Comparison of ENCODE assay signal across 11 mouse cellular contexts in genomic region chr9:84114254-84114653, GRCm38 (mm10).
DNase-seq lines count a peak whose midpoint lies in the region; ATAC-seq and TF ChIP-seq lines count a peak whose summit lies in the region.
"Had no signal": no experiment of that assay in that cellular context is flagged by ENCODE, and none has a peak within 500 bp of the region (broad histone marks: within the 10 kb centered on the region; RNA-seq: fewer than 3 reads in every experiment).

No protein-coding gene starts in this region.

- no peaks in the 10 kb centered on the region for H3K36me3 ChIP-seq in lung, embryonic 16.5 days (ENCODE audit: control insufficient read depth, insufficient read depth, low read length)
- no peaks in the 10 kb centered on the region for H3K36me3 ChIP-seq in intestine, embryonic 15.5 days
- no peaks in the 10 kb centered on the region for H3K36me3 ChIP-seq in stomach, embryonic 14.5 days (ENCODE audit: control insufficient read depth, insufficient read depth, low read length)

- DNase-seq in heart, adult 11 months, result peak; percentile 78
- no peak for DNase-seq in heart, adult 18-20 months
- no peak for DNase-seq in lung, adult 2 months
- DNase-seq in gastrocnemius, postnatal 36 days, result no peak
- DNase-seq in left cerebral cortex, postnatal 25 days (ENCODE audit: low spot score in 2 of 2), result no peak
- DNase-seq: gastrocnemius, postnatal 14 days; kidney, postnatal 14 days; right cerebral cortex, adult 18-20 months had no signal

- TF ChIP-seq POLR2A in lung, adult 2 months (IDR thresholded peaks at IDR 0.05; ENCODE audit: borderline replicate concordance, extremely low read depth, low read depth, low read length), result no peak

- peaks cover 8% of the 10 kb centered on the region for H3K4me1 ChIP-seq in lung, embryonic 16.5 days (replicated peaks; ENCODE audit: control insufficient read depth, insufficient read depth, low read length)
- no peaks in the 10 kb centered on the region for H3K4me1 ChIP-seq in lung, adult 2 months (ENCODE audit: control insufficient read depth, insufficient read depth, low read length)
- H3K4me1 ChIP-seq in intestine, embryonic 15.5 days (replicated peaks), result no peaks in the 10 kb centered on the region
- 0 out of 2 replicates have a peak, but pooled peaks cover 4% of the 10 kb centered on the region for H3K4me1 ChIP-seq in stomach, embryonic 14.5 days (ENCODE audit: control insufficient read depth, insufficient read depth, low read length)

- peak overlapping the region; percentile 19 for H3K4me3 ChIP-seq in lung, embryonic 16.5 days (ENCODE audit: low read length)
- H3K4me3 ChIP-seq in lung, adult 2 months (replicated peaks; ENCODE audit: extremely low read depth, low read depth, low read length), result no peak overlapping the region
- H3K4me3 ChIP-seq in intestine, embryonic 15.5 days (replicated peaks), result no peak overlapping the region
- peak overlapping the region; percentile 26 for H3K4me3 ChIP-seq in stomach, embryonic 14.5 days (ENCODE audit: low read depth, low read length)

- H3K4me2 ChIP-seq in lung, embryonic 16.5 days (ENCODE audit: low read depth, low read length), result peak overlapping the region; percentile 39
- peak overlapping the region; percentile 6; the same call in 1 of the 2 replicates for H3K4me2 ChIP-seq in intestine, embryonic 15.5 days (replicated peaks)
- H3K4me2 ChIP-seq in stomach, embryonic 14.5 days (replicated peaks; ENCODE audit: low read depth, low read length), result peak overlapping the region; percentile 45

- intact Hi-C loops in gastrocnemius, postnatal 36 days (cut with DNase I), result no loop called here
- intact Hi-C loops in left cerebral cortex, postnatal 25 days (cut with DNase I), result loop anchor here (5.0 kb wide), 1 partner anchor 83 kb away; no protein-coding TSS in a partner anchor

- H3K9me3 ChIP-seq in lung, embryonic 16.5 days (ENCODE audit: control insufficient read depth, low read length), result no peaks in the 10 kb centered on the region
- H3K9me3 ChIP-seq in intestine, embryonic 15.5 days, result no peaks in the 10 kb centered on the region
- H3K9me3 ChIP-seq in stomach, embryonic 14.5 days (ENCODE audit: control insufficient read depth, low read depth, low read length), result no peaks in the 10 kb centered on the region

- H3K9ac ChIP-seq in lung, embryonic 16.5 days (ENCODE audit: low read length), result no peak overlapping the region
- H3K9ac ChIP-seq in intestine, embryonic 15.5 days, result no peak overlapping the region
- H3K9ac ChIP-seq in stomach, embryonic 14.5 days (replicated peaks; ENCODE audit: low read depth, low read length), result peak overlapping the region; percentile 6; the same call in 1 of the 2 replicates

- H3K27me3 ChIP-seq in lung, embryonic 16.5 days (ENCODE audit: control insufficient read depth, insufficient read depth, low read depth, low read length), result no peaks in the 10 kb centered on the region
- H3K27me3 ChIP-seq in intestine, embryonic 15.5 days (replicated peaks), result no peaks in the 10 kb centered on the region
- no peaks in the 10 kb centered on the region for H3K27me3 ChIP-seq in stomach, embryonic 14.5 days (ENCODE audit: control insufficient read depth, insufficient read depth, low read length)

- 36% methylated on average over 13 of the region's 13 CpGs for WGBS in lung, embryonic 16.5 days
- 66% methylated on average over 13 of the region's 13 CpGs for WGBS in lung, adult 2 months
- WGBS in intestine, embryonic 15.5 days, result 54% methylated on average over 13 of the region's 13 CpGs
- 41% methylated on average over 13 of the region's 13 CpGs for WGBS in stomach, embryonic 14.5 days

- no peak for ATAC-seq in lung, embryonic 16.5 days (ENCODE audit: low read depth)
- no peak for ATAC-seq in intestine, embryonic 15.5 days
- no peak for ATAC-seq in stomach, embryonic 14.5 days (ENCODE audit: insufficient number of reproducible peaks, insufficient read depth, low FRiP score, low read depth)

- H3K27ac ChIP-seq in lung, embryonic 16.5 days (ENCODE audit: low read length), result no peak overlapping the region
- no peak overlapping the region for H3K27ac ChIP-seq in intestine, embryonic 15.5 days
- H3K27ac ChIP-seq in stomach, embryonic 14.5 days (ENCODE audit: low read length), result no peak overlapping the region

- TF ChIP-seq CTCF in lung, adult 2 months (IDR thresholded peaks at IDR 0.05; ENCODE audit: insufficient read depth, low read length), result no peak

Comparison
In these comparisons a context has a peak if more than half of its experiments do, and no peak if none do; other contexts are left out.
1. H3K4me3 ChIP-seq: peak in lung, embryonic 16.5 days (single experiment) and stomach, embryonic 14.5 days (single experiment); none in lung, adult 2 months (single experiment) and intestine, embryonic 15.5 days (single experiment).
2. Peak in every context shown above with its lines, with median percentiles within 50 percentile points of each other: H3K4me2 ChIP-seq.